Mouse (Mus musculus) adrenal gland, adult 2 months (tissue): ENCODE results near the gene Gdpgp1. TPM values are rescaled to one million over a fixed set of nuclear protein-coding genes. Genes with fewer than 3 reads are reported as not detected.

Experiments
- DNase-seq: peaks from one replicate; pipeline ENCODE4 v3.0.0; 2021
- polyA plus RNA-seq: library from polyadenylated mRNA; depleted of rRNA; stranded (reverse); fragments of >200 nt; gene quantifications from 2 replicates; pipeline ENCODE4 v1.2.3, GENCODE M21; 2012
- total RNA-seq, 2 experiments: library from RNA; stranded (reverse); gene quantifications; 2 replicates each; pipeline ENCODE4 v1.2.3; 2021

Gdpgp1 gene
- total and polyA plus RNA-seq, 3 experiments: 2.9 to 4.6 (median 3.6) TPM

DNA sequence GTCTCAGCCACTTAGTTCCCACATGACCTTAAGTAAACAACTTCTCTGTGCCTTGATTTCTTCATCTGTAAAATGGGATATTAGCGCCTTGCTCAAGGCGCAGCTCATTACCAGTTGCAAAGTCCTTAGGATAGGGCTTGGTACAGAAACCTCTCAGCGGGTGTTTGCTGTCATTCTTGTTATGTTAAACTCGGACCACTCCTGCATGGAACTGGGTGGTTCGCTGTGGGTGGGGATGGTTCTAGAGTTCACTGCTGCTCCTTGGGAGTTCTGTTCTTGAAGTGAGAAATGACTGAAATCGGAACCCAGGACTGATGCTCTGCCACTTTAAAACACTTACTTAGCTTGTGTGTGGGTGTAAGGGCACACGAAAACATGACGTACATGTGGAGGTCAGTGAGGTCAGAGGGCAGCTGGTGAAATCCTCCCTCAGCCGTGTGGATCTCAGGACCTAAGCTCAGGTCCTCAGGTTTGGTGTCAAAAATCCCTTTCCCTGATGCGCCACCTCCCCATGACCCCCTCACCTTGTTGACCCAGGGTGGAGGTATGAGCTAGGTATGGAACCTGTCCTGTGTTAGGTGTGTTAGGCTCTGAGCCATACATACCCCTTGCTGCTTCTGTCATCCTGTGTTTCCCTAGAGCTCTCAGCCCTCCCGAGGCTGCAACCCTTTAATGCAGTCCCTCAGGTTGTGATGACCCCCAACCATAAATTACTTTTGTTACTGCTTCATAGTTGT lies 32.6 kb upstream of the Gdpgp1 start:
- DNase-seq: peak; percentile 25

DNA sequence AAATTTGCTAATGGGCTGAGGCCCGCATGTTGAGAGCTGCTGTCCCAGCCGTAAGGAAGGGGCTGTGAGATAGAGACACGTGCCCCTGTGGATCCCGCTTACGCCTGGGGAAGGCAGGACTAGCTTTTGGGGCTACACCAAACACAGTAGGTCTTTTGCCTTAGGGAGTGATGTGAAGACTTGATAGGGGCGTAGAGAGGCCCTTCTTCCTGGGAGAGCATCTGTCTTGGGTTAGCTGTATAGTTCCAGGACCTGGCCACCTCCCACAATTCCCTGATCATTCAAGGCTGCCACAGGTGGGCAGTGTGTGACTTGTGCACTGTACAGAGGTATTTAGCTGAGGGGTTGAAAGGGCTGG lies 32.1 kb upstream of the Gdpgp1 start:
- no peak for DNase-seq

DNA sequence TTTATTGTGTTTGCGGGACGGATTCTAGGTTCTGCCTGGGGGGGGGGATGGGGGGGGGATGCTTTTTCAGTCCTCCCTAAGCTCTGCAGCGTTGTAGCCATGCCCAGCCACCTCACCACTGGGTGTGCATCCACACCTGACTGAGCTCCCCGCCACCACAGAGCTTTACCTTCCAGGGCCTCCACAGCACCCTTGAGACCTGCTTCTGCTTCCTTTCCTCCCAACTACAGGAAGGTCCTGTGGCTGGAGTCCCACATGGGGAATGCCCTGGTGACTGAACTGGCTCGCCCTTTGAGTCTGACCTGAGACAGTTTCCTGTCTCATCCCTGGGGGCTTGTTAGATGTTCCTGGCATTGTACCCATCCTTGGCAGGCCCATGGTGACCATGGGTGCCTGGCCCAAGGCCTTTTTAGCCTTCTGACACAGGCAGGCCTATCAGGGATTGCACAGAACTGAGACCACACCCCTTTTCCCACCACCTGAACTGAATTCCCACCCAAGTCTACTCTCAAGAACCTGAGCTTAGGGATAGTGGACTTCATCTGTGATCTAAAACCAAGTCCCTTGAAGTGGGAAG lies 31.6 kb upstream of the Gdpgp1 start:
- DNase-seq: peak; percentile 74

DNA sequence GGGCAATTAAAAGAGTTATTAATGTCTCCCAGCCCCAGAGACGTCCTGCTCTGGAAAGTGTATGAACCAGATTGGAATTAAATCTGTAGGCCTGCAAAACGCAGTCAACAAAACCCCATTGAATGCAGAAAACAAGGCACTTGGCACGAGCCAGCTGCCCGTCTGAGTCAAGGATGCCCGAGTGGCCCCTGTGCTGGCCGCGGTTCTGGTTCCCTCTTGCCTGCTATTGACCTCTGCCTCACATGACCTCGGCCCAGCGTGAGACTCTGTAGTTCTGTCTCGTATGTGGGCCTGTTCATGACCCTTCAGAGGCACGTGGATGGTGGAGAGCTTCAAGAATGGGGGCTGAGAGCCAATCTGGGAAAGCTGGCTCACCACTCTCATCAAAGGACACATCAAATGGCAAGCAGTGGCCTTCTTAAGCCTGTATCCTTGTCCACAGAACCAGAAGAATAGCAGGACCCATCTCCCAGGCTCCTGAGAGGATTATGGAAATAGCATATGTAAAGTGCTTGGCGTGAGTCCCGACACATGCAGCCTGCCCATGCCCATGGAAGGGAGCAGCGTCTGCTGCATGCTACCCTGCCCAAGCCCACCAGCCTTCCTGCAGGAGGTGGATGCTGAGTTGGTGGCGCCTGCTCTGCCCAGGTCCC lies 30.7 kb upstream of the Gdpgp1 start:
- DNase-seq: peak; percentile 81

DNA sequence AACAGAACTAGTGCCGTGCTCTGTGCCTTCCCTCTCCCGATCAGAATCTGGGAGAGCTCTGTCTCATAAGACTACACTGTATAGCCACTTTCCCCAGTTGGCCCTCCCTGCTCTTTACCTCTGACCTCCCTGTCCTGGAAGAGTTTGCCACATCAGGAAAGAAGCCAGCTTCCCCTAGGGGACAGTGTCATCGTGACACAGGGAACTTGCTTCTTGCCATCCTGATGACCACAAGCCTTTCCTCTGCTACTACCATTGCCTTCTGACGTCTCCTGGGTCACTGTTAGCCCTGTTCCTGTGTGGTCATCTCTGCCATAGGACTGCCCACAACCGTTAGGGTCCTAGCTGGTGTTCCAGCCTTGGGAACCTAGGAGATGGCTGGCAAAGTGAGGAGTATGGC lies 29.7 kb upstream of the Gdpgp1 start:
- peak; percentile 46 for DNase-seq

DNA sequence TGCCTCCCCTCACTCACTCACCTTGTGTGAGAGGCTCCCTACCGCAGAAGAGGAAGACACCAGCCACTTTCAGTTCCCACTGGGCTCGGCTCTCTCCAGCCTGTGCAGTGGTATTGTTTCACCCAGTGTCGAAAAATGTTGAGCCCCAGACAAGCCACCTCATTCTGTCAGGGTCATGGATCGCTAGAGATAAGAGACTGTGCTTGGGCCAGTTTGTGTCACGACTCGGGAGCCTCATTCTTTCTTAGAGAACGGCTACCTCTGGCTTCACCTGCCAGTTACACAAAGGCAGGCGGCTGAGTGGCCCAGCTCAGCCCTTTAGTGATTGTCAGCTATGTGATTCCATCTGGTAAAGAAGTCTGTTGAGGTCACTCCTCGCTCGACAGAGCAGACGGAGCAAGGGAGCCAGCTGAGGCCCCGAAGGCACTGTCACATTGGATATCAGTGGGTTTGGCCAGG lies 29.0 kb upstream of the Gdpgp1 start:
- peak; percentile 71 for DNase-seq

DNA sequence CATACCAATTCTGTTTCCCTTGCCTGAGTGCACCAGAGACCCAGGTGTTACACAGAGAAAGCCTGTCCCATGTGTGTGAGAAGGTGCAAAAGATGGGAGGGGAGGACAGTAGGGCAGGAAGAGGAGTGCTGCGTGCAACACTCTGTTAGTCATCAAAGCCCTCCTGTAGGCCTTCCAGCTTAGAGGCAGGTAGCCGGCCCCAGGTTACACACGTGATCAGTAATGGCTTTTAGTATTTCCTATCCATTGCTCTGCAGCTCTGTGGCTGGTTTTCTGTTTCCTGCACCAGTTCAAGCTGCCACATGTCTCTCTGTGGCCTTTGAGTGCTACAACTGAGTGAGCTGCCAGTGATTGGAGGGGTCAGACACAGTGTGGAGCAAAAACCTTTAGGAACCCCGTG lies 28.3 kb upstream of the Gdpgp1 start:
- DNase-seq: no peak

DNA sequence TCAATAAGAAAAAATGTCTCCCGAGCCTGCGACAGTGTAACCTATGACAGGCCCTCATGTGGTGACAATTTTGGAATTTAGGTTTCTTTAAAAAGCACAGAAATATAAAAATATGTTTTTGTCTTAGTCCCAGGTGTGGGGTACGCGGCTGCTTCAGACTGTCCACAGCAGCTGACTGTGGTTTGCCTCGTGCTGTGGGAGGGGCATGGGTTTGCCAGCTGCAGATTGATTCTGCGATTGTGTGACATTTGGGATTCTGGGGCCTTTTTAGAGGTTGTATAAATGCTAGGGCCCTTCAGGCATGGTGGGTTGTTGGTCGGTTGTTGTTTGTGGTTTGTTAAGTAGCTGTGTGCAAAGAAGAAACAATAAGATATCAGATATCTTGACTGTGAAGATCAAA lies 27.7 kb upstream of the Gdpgp1 start:
- DNase-seq: no peak

DNA sequence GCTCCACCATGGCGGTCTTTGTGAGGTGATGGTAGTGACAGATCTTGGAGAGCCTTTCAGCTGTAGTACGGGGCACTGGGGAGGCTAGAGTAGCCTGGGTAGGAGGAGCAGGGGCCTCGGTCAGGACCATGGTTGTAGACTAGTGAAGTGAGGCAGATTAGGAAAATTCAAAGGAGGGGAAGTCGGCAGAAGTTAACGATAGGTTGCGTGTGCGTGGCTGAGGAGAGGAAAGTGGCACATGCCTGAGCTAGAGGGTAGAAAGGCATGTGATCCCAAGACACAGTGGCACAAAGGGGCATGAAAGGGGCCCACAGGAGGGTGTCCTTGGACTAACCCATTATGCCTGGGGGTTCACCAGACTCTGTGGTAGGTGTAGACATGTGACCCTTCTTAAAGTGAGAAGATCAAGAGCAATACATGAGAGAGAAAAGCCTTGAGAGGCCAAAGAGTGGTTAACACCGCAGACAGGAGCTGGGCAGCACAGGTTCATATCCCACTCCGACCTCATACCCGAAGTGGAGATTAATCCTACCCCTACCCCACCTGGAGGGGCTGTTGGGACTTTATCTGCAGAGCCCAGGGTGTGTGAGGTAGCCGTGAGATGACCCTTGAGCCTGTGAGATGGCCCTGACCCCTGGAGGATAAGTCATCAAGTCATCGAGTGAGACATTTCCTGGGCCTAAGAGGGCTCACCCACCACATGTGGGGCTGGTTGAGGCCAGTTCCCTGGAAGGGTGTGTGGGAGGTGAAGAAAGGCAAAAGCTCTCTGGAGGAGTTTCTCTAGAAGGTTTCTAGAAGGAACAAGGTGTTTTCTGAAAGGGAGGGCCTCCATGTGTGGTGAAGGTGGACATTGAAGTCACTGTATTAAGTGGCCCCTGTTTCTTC lies 26.7 kb upstream of the Gdpgp1 start:
- DNase-seq: peak; percentile 63

DNA sequence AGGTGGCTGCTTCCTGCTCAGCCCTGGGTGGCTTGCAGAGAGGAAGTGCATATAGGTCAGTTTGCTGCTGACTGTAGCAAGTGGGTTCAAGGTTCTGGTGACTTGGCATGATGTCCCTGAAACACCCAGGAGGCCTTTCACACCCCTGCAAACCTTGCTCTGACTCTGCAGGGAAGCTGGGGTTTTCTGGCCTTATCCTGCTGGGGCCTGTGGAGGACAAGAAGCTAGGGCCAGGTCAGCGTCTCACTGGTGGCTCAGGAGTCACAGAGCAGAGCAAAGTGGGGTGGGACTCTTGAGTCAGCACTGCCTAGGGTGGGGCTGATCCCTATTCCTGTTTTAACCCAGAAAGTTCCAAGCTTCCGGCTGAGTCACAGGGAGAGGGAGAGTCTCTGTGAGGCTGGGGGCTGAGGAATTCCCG lies 25.3 kb upstream of the Gdpgp1 start:
- peak; percentile 81 for DNase-seq

DNA sequence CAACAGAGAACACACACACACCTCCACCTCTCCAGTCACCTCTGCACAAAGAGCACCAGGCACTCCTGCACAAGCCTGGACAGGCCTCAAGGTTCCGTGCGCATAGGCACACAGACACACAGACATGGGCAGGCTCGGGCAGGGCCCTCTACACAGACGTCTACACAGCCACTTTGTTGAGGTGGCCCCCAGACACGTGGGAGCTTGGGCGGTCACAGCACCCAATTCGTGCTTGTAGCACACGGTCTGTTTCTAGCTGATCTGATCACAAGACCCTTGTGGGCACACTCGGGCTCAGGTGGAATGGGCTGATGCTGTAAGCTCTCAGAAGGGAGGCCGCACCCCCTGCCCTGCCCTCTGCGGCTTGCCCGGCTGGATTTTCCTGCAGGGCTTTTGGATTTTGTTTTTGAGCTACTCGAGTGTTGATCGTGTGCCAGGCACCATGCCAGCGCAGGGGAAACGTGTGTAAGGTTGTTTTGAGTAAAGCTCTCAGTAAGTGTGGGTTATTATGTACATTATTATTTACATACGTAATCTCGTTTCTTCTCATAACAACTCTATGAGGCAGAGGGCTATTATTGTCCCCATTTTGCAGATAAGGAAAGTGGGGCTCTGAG lies 24.5 kb upstream of the Gdpgp1 start:
- DNase-seq: no peak

DNA sequence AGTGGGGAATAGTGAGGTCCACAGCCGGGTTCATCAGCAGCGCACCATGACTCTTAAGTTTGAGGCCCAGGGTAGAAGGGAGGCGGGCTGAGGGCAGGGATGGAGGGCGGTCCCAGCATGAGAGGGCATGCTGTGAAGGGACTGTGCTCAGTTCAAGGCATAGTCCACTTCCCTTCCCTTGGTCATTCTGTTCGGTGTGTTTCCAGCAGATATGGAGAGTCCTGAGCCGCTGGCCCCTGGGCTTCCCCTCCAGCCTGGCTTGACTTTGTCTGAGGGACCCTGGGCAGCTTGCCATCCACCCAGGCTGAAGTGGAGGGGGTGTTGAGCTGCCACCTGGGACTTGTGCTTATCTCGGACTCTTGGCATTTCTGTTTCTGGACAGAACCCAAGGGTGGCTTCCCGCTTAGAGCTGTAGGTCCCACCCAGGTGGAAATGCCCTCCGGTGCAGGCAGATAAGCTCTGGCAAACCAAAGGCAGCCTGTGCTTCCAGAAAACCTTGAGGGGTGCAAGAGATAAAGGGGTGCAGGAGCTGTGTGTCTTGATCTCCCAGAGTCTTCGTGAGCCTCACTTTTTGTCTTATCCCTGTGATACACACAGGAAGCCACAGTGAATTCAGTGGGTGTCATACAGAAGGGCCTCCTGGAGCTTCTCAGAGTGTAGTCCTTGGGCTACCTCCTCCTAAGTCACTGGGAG lies 23.8 kb upstream of the Gdpgp1 start:
- peak; percentile 82 for DNase-seq

DNA sequence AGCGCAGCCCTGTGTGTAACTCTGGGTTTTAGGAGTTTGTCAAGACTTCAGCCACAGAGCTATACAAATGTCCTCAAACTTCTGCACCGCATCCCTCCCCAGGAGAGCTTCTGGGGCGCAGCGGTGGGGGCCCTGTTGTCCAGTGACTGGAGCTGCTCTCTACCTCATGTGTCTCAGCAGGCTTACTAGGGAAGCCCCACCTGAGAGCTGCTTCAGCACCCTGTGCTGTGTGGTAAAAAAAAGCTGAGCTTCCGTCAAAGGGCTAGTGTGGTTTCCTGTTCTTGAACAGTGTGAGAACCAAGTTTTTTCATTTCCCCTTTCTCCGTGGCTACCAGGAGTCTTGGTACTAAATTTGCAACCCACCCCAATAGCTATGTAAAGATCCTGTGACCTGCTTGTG lies 23.0 kb upstream of the Gdpgp1 start:
- DNase-seq: no peak

DNA sequence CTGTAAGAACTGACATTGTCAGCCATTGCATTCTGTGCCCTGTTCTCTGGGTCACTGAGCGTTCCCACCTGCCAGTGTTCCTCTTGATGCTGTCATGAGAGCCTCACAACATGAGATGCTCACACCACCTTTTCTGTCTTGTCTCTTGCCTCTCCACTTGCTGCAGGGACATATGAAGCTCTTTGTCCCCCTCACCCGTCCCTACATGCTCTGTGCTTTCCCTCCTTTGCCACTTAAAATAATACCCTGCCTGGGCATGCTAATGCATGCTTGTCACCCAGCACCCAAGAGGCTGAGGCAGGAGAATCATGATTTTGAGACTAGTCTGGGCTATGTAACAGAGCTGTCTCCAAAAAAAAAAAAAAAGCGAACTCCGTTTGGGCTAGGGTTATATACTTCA lies 21.7 kb upstream of the Gdpgp1 start:
- no peak for DNase-seq

DNA sequence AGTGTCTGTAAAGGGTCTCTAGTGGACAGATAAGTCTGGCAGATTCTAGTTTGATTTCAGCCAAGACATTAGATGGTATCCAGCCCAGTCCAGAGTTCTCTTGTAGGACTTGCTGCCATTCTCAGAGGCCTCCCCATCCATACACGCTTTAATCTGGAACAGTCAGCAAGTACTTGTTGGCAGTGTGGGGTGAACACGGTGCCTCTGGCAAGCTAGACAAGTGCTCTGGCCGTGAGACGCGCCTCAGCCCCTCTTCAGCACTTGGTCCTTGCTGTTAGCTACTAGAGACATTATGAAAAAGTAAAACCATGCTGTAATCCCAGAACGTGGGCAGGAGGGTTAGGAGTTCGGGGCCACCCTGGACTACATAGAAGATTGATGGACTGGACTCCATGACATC lies 19.1 kb upstream of the Gdpgp1 start:
- no peak for DNase-seq

DNA sequence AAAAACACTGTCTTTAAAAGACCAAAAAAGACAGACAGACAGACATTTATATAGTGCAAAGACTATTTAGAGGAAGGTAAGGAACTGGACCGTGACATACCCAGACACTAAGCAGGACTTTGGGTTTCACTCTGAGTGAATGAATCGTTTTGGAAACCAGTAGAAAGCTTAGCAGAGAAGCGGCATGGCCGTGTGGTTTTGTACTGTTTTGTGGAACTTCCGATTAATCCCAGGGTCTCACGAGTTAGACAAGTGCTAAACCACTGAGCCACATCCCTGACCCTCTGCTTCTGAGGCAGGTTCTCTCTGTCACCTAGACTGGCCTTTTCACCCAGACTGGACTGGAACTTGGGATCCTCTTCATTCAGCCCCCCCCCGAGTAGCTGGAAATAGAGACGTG lies 18.2 kb upstream of the Gdpgp1 start:
- no peak for DNase-seq

DNA sequence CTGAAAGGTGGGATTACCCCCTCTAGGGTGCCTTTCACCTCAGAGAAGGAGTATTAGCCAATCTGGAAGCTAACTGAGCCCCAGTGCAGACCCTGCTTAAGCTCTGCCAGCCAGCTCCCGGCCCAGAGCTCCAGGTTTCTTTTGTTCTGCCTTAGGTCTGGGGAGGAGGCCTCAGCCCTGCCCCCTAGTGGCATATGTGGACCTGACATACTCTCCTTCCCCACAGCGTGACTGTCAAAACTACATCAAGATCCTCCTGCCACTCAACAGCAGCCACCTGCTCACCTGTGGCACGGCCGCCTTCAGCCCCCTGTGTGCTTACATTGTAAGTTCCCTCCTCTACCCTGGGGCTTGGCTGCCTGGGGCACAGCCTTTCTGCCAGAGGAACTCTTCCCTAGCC lies 17.3 kb upstream of the Gdpgp1 start:
- peak; percentile 79 for DNase-seq

DNA sequence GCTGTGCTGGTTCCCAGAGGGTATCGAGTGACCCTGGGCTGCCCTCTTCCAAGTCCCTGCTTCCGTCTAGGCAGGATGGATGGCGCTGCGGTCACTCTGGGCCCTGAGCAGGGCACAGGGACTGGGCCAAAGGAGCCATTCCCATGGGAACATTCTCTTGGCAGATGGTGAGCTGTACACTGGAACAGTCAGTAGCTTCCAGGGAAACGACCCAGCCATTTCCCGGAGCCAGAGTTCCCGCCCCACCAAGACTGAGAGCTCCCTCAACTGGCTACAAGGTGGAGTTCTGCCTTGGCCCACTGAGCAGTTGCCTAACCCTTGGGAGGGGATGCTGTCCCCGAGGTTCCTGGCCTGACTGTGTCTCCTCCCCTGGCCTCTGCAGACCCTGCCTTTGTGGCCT lies 16.1 kb upstream of the Gdpgp1 start:
- peak; percentile 70 for DNase-seq

DNA sequence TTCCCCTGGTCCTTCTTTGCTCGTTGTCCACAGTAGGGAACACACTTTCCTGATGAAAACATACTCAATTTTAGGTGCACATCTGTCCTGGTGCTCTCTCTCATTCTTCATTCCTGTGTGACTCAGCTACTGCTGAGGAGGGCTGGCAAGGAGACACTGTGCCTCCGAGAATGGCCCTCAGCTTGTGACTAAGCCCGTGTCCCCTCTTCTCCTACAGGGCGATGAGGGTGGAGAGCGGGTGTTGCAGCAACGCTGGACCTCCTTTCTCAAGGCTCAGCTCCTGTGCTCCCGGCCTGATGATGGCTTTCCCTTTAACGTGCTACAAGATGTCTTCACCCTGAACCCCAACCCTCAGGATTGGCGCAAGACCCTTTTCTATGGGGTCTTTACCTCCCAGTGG lies 14.0 kb upstream of the Gdpgp1 start:
- peak; percentile 79 for DNase-seq

DNA sequence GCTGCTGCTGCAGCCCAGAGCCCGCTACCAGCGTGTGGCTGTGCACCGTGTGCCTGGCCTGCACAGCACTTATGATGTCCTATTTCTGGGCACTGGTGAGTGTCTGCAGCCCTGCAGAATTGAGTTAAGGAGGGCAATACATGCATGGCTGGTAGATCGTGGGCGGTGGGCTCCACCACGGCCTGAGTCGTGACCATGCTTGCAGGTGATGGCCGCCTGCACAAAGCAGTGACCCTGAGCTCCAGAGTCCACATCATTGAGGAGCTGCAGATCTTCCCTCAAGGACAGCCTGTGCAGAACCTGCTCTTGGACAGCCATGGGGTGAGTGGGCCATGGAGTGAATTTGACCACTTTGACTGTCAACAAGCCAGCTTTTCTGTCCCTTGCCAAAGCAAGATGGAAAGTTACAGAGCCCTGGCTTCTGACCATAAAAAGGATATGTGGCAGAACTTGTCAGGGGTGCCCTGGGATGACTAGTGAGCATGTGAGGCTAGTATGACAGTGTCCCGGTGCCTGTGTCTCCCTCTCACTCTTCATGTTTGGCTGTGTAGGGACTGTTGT lies 12.3 kb upstream of the Gdpgp1 start:
- DNase-seq: peak; percentile 55

DNA sequence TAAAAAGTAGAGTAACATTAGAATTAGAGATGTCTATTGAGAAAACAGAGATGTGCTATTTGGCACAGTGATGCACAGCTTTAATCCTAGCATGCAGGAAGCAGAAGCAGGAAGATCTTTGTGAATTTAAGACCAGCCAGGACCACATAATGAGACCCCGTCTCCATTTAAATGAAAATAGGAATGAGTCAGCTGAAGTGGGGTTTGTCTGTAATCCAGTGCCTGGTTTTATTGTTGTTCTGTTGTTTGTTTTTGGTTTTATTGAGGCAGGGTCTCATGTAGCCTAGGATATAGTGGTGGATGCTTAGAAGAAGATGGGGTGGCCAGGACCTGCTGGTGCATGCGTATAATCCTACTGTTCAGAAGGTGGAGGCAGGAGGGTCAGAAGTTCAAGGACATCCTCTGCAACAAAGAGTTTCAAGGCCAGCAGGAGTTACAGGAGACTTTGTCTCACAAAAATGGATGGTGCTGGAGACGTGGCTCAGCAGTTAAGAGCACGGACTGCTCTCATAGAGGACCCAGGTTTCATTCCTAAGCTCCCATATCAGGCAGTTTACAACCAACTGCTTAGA lies 11.4 kb upstream of the Gdpgp1 start:
- no peak for DNase-seq
